Mouse (Mus musculus) spleen, adult 2 months (tissue): Measurements from ENCODE around the gene Arhgdib.

Source experiments
- CTCF ChIP-seq: fragments of 200-500 bp; IDR thresholded peaks from 2 replicates; pipeline ENCODE4 v1.5.1; 2011; ENCODE audit warnings: mild to moderate bottlenecking, inconsistent platforms; ENCODE audit not compliant: insufficient read depth, insufficient read length, insufficient replicate concordance; ENCODE audit errors: extremely low read depth
- POLR2A ChIP-seq: fragments of 200-500 bp; IDR thresholded peaks from 2 replicates; pipeline ENCODE4 v1.6.1; 2011; ENCODE audit warnings: low read depth, low read length, inconsistent platforms

- TF ChIP-seq CTCF (no peak), POLR2A (no peak)
These were observed 37.8 kb upstream of the Arhgdib start for GRCm38 (mm10) chr6:136979274-136980082.
